Mouse (Mus musculus): Measurements from ENCODE around the gene Ogg1. TPM values are rescaled to one million over a fixed set of nuclear protein-coding genes. Genes with fewer than 3 reads are reported as not detected.
A peak's percentile ranks its signal among the peaks of the same experiment; 100 is the strongest.
"Not testable (repeated sequence)": the region's sequence is repeated elsewhere in the genome, so short reads cannot be mapped to it uniquely, and the experiment has no call there.

The Ogg1 gene
- polyA plus RNA-seq, 1 experiment: 24.3 TPM

DNA sequence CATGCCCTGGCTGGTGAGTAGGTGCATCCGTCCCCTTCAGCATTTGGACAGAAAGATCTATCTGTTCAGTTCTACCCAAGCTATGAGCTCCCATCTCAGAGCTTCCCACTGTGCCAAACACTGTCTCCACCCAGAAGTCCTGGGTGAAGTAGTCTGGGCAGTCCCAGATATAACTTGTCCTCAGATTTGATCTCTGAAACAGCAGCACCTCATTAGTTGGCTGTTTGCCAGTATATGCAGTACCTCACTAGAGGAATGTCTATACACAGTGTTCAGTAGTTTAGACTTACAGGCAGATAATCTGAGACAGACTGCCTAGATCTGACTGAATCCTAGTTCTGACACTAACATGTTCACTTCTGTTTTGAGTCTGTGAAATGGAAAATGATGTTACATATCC is 2.6 kb downstream of the Ogg1 start:
- Histone ChIP-seq H3K4me3 (ENCODE audit: insufficient read depth, low read length) (no peak overlapping the region), H3K4me1 (ENCODE audit: control insufficient read depth, insufficient read depth, low read length) (peaks cover 10% of the 10 kb centered on the region), H3K27ac (ENCODE audit: insufficient read depth, low read length) (no peak overlapping the region)
- TF ChIP-seq CTCF (IDR thresholded peaks at IDR 0.05; ENCODE audit: borderline replicate concordance, insufficient read depth, low read length) (no peak), POLR2A (IDR thresholded peaks at IDR 0.05; ENCODE audit: low read depth, low read length) (no peak)

DNA sequence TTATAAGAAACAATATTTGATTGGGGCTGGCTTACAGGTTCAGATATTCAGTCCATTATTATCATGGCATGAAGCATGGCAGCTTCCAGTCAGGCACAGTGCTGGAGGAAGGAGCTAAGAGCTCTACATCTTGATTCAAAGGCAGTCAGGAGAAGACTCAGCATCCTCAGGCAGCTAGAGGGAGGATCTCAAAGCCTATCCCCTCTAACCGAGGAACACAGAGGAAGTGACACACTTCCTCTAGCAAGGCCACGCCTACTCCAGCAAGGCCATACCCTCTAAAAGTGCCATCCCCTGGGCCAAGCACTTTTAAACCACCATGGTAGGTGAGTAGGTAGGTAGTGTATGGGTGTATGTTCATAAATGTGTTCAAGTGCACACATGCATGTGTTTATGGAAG is 3.8 kb downstream of the Ogg1 start:
- TF ChIP-seq CTCF (IDR thresholded peaks at IDR 0.05; ENCODE audit: borderline replicate concordance, insufficient read depth, low read length): no peak
- no peak for TF ChIP-seq POLR2A (IDR thresholded peaks at IDR 0.05; ENCODE audit: low read depth, low read length)
- Histone ChIP-seq H3K4me1 (ENCODE audit: control insufficient read depth, insufficient read depth, low read length) (peaks cover 6% of the 10 kb centered on the region; the same call in 1 of the 2 replicates), H3K27ac (ENCODE audit: insufficient read depth, low read length) (no peak overlapping the region), H3K4me3 (ENCODE audit: insufficient read depth, low read length) (no peak overlapping the region)

DNA sequence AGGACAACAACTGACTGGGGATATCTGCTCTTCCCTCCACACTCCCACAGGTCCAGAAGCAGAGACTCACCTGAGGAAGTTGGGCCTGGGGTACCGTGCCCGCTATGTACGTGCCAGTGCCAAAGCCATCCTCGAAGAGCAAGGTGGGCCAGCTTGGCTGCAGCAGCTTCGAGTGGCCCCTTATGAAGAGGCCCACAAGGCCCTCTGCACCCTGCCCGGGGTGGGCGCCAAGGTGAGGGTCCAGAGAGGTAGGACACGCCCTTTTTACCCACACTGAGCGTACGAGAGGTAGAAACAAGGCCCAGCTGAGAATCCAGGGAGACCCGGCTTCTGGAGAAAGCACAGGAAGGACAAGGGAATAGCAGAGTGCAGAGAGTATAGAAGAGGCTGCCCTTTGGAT is 4.9 kb downstream of the Ogg1 start:
- no peak overlapping the region for H3K27ac ChIP-seq (ENCODE audit: insufficient read depth, low read length)
- TF ChIP-seq CTCF (IDR thresholded peaks at IDR 0.05; ENCODE audit: borderline replicate concordance, insufficient read depth, low read length): no peak
- TF ChIP-seq POLR2A (IDR thresholded peaks at IDR 0.05; ENCODE audit: low read depth, low read length): no peak
- no peak overlapping the region for H3K4me3 ChIP-seq (ENCODE audit: insufficient read depth, low read length)
- peaks cover 5% of the 10 kb centered on the region; the same call in 1 of the 2 replicates for H3K4me1 ChIP-seq (ENCODE audit: control insufficient read depth, insufficient read depth, low read length)

DNA sequence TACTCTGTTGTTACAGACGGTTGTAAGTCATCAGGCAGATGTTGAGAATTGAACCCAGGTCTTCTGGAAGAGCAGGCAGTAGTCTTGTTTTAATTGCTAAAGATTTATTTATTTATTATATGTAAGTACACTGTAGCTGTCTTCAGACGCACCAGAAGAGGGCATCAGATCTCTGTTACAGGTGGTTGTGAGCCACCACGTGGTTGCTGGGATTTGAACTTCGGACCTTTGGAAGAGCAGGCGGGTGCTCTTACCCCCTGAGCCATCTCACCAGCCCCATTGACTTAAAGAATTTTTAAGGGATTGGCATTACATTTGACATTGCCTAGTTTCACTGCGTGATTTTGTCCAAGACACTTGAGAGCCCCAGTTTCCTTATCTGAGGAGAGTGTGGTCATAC is 6.0 kb downstream of the Ogg1 start:
- not testable (repeated sequence) for H3K4me1 ChIP-seq (ENCODE audit: control insufficient read depth, insufficient read depth, low read length); H3K27ac ChIP-seq (ENCODE audit: insufficient read depth, low read length); H3K4me3 ChIP-seq (ENCODE audit: insufficient read depth, low read length)

- peaks cover 3% of the 10 kb centered on the region; the same call in 1 of the 2 replicates for H3K4me1 ChIP-seq (ENCODE audit: control insufficient read depth, insufficient read depth, low read length)
- no peak overlapping the region for H3K4me3 ChIP-seq (ENCODE audit: insufficient read depth, low read length)
- no peak overlapping the region for H3K27ac ChIP-seq (ENCODE audit: insufficient read depth, low read length)
- TF ChIP-seq CTCF (IDR thresholded peaks at IDR 0.05; ENCODE audit: borderline replicate concordance, insufficient read depth, low read length) (no peak), POLR2A (IDR thresholded peaks at IDR 0.05; ENCODE audit: low read depth, low read length) (no peak)
Measured at GRCm38 (mm10) chr6:113333137-113333950, 6.6 kb downstream of the Ogg1 start.

DNA sequence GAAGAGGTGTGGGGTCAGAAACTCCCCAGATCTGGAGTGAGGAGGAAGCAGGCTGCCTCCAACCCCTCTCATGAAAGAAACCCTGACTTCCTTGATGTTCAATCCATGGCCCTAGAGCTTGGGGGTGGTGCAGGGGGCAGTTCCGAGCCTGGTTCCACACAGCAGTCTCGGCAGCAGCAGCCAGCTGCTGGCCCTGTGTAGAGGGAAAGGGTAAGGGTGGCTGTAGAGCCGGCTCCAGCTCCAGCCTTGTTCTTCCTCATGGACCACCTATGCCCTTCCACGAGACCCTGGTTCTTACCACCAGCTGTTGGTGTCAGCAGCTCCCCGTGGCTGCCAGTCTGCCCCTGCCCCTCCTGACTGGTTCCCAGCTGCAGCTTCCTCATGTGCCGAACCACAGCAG is 7.4 kb downstream of the Ogg1 start:
- H3K27ac ChIP-seq (ENCODE audit: insufficient read depth, low read length): no peak overlapping the region
- H3K4me3 ChIP-seq (ENCODE audit: insufficient read depth, low read length): no peak overlapping the region
- 0 out of 2 replicates have a peak, but pooled peaks cover 3% of the 10 kb centered on the region for H3K4me1 ChIP-seq (ENCODE audit: control insufficient read depth, insufficient read depth, low read length)
- TF ChIP-seq POLR2A (IDR thresholded peaks at IDR 0.05; ENCODE audit: low read depth, low read length): no peak
- TF ChIP-seq CTCF (IDR thresholded peaks at IDR 0.05; ENCODE audit: borderline replicate concordance, insufficient read depth, low read length): no peak

DNA sequence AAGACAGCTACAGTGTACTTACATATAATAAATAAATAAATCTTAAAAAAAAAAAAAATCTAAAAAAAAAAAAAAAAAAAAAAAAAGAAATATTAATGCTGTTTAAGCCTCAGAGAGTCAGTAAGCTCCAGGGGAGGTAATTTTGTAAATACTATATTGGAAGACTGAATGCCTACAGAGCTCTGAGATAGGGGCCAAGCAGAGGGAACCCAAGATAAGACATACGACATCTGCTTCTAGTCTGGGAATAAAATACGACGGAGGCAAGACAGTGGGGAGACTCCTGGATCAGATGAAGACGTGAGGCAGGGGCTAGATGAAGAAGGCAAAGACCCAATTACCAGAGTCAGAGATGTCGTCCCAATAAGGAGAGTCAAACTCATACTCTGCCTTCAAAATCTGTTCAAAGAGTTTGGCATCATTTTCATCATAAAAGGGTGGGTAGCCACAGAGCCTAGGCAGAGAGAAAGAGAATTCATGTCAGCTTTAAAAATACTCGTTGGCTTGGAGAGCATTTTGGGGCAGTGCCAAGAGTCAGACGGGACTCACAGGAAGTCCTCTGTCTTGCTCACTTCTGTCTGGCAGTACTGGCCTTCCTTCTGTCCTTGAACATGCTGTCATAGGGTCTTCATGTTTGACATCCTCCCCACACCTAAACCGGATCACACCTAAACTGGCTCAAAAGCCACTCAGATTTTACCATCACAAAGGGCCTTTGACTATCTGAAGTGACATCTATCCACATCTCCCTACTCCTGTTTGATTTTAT is 10.3 kb downstream of the Ogg1 start:
- TF ChIP-seq POLR2A (IDR thresholded peaks at IDR 0.05; ENCODE audit: low read depth, low read length) (no peak), CTCF (IDR thresholded peaks at IDR 0.05; ENCODE audit: borderline replicate concordance, insufficient read depth, low read length) (no peak)
- Histone ChIP-seq H3K27ac (ENCODE audit: insufficient read depth, low read length) (no peak overlapping the region), H3K4me1 (ENCODE audit: control insufficient read depth, insufficient read depth, low read length) (no peaks in the 10 kb centered on the region), H3K4me3 (ENCODE audit: insufficient read depth, low read length) (no peak overlapping the region)

DNA sequence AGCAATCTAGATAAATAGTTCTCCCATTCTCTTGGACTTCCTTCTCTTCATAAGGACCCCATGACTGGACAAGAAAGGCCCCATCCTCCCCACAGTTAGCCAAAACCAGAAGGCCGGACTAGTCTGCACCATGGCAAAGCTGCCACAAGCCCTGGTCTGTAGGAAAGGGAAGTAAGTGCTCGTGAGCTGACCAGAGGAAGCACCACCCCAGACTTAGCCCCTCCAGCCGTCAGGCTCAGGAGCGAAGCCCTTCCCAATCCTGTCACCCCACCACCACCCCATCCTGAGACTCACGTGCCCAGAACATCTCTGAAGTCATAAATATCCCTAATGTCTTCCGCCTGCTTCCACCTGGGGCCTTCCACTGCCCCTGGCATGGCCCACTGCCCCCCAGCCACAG is 14.8 kb downstream of the Ogg1 start:
- TF ChIP-seq POLR2A (IDR thresholded peaks at IDR 0.05; ENCODE audit: low read depth, low read length) (no peak), CTCF (IDR thresholded peaks at IDR 0.05; ENCODE audit: borderline replicate concordance, insufficient read depth, low read length) (no peak)
- Histone ChIP-seq H3K4me3 (ENCODE audit: insufficient read depth, low read length) (no peak overlapping the region), H3K27ac (ENCODE audit: insufficient read depth, low read length) (no peak overlapping the region), H3K4me1 (ENCODE audit: control insufficient read depth, insufficient read depth, low read length) (peaks cover 10% of the 10 kb centered on the region)

DNA sequence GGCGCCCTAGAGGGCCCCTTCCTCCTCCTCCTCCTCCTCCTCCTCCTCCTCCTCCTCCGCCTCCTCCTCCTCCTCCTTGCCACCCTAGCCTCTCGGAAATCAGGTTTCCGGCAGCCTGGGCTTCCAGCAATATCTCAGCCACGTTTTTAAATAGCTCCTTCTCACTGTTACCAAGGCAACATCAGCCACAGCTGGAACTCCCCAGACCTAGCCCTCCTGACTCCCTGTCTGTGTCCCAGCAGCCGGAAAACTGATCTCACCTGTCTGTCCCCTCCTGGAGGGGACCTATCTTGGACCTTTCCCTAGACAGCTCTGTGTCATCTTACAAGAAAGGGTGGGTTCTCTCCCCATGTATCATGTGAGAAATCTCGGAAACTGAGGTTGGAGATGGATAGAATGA is 15.5 kb downstream of the Ogg1 start:
- H3K4me1 ChIP-seq (ENCODE audit: control insufficient read depth, insufficient read depth, low read length): peaks cover 10% of the 10 kb centered on the region
- no peak overlapping the region for H3K27ac ChIP-seq (ENCODE audit: insufficient read depth, low read length)
- no peak for TF ChIP-seq POLR2A (IDR thresholded peaks at IDR 0.05; ENCODE audit: low read depth, low read length)
- peak overlapping the region; percentile 58 for H3K4me3 ChIP-seq (ENCODE audit: insufficient read depth, low read length)
